Mouse (Mus musculus) limb, embryonic 13.5 days (tissue): Measurements from ENCODE around the gene Nrf1. TPM values are rescaled to one million over a fixed set of nuclear protein-coding genes. Genes with fewer than 3 reads are reported as not detected.
A peak's percentile ranks its signal among the peaks of the same experiment; 100 is the strongest.

Source experiments
- ATAC-seq: fragments of 200-750 bp; cut with Nextera tagmentation; 2 replicates; pipeline ENCODE4 v1.8.0; 2017; ENCODE audit warnings: low read depth, moderate number of reproducible peaks, moderate TSS enrichment; ENCODE audit not compliant: low FRiP score
- H3K27ac ChIP-seq: fragments of 300-500 bp; sonication (generic); 2 replicates; pipeline ENCODE4 v1.5.1; 2015; ENCODE audit warnings: inconsistent platforms, mild to moderate bottlenecking, moderate library complexity
- H3K27me3 ChIP-seq: fragments of 300-500 bp; sonication (generic); 2 replicates; pipeline ENCODE4 v1.6.1; 2015; ENCODE audit warnings: mild to moderate bottlenecking, inconsistent platforms
- H3K36me3 ChIP-seq: fragments of 300-500 bp; sonication (generic); 2 replicates; pipeline ENCODE4 v1.6.1; 2015; ENCODE audit warnings: inconsistent platforms, mild to moderate bottlenecking, moderate library complexity
- H3K4me1 ChIP-seq: fragments of 300-500 bp; sonication (generic); 2 replicates; pipeline ENCODE4 v1.6.1; 2015; ENCODE audit warnings: inconsistent platforms
- H3K4me2 ChIP-seq: fragments of 300-500 bp; sonication (generic); replicated peaks from 2 replicates; pipeline ENCODE4 v1.6.1; 2015; ENCODE audit warnings: inconsistent platforms, mild to moderate bottlenecking, moderate library complexity
- H3K4me3 ChIP-seq: fragments of 300-500 bp; sonication (generic); 2 replicates; pipeline ENCODE4 v1.5.1; 2015; ENCODE audit warnings: moderate library complexity, mild to moderate bottlenecking, inconsistent platforms
- H3K9ac ChIP-seq: fragments of 300-500 bp; sonication (generic); 2 replicates; pipeline ENCODE4 v1.6.1; 2015; ENCODE audit warnings: mild to moderate bottlenecking, inconsistent platforms
- H3K9me3 ChIP-seq: fragments of 300-500 bp; sonication (generic); 2 replicates; pipeline ENCODE4 v1.6.1; 2016; ENCODE audit warnings: inconsistent platforms
- WGBS: fragments of 180-500 bp; shearing (Covaris S2); methylation state at CpG from one replicate; pipeline ENCODE4 v1.1.7; 2015; 5-methylcytosine and 5-hydroxymethylcytosine counted together
- polyA plus RNA-seq: library from polyadenylated mRNA; unstranded; fragments of >200 nt; fragmentation: Nextera tagmentation; extraction: Ambion mirVana; gene quantifications from 2 replicates; pipeline ENCODE4 v1.2.1, GENCODE M21; 2015

Gene Nrf1
- polyA plus RNA-seq, 1 experiment from 2014 or later: 67.4 TPM

- H3K9me3 ChIP-seq: no peaks in the 10 kb centered on the region
- no peaks in the 10 kb centered on the region for H3K27me3 ChIP-seq
- H3K4me1 ChIP-seq: no peaks in the 10 kb centered on the region
- no peak overlapping the region for H3K27ac ChIP-seq
- no peak overlapping the region for H3K4me2 ChIP-seq
- 92% methylated on average over 15 of the region's 15 CpGs for WGBS
- no peak for ATAC-seq
- H3K4me3 ChIP-seq: no peak overlapping the region
- no peak overlapping the region for H3K9ac ChIP-seq
- peaks cover 43% of the 10 kb centered on the region for H3K36me3 ChIP-seq
These were observed 106.1 kb downstream of the Nrf1 start for GRCm38 (mm10) chr6:30153733-30154415.

GRCm38 (mm10) chr6:30159516-30160045 is 111.8 kb downstream of the Nrf1 start:
- ATAC-seq: no peak
- no peaks in the 10 kb centered on the region for H3K9me3 ChIP-seq

GRCm38 (mm10) chr6:30160408-30160807 is 112.6 kb downstream of the Nrf1 start:
- 80% methylated on average over 4 of the region's 4 CpGs for WGBS
- H3K9ac ChIP-seq: no peak overlapping the region
- no peaks in the 10 kb centered on the region for H3K9me3 ChIP-seq
- H3K27ac ChIP-seq: no peak overlapping the region
- no peak for ATAC-seq
- H3K4me1 ChIP-seq: peaks cover 10% of the 10 kb centered on the region
- no peak overlapping the region for H3K4me3 ChIP-seq
- no peak overlapping the region for H3K4me2 ChIP-seq
- H3K27me3 ChIP-seq: peaks cover 6% of the 10 kb centered on the region
- no peaks in the 10 kb centered on the region for H3K36me3 ChIP-seq

More at GRCm38 (mm10) chr6:30159516-30160045, 111.8 kb downstream of the Nrf1 start:
- Histone ChIP-seq H3K9ac (no peak overlapping the region), H3K27me3 (peaks cover 6% of the 10 kb centered on the region), H3K36me3 (peaks cover 6% of the 10 kb centered on the region), H3K4me1 (peaks cover 10% of the 10 kb centered on the region), H3K27ac (no peak overlapping the region), H3K4me2 (no peak overlapping the region), H3K4me3 (no peak overlapping the region)
- 84% methylated on average over 4 of the region's 4 CpGs for WGBS

- H3K27ac ChIP-seq: no peak overlapping the region
These were observed 113.8 kb downstream of the Nrf1 start for GRCm38 (mm10) chr6:30161618-30162017.

GRCm38 (mm10) chr6:30162091-30162490 is 114.3 kb downstream of the Nrf1 start:
- H3K27me3 ChIP-seq: peaks cover 6% of the 10 kb centered on the region
- no peak overlapping the region for H3K4me3 ChIP-seq
- 49% methylated on average over 7 of the region's 7 CpGs for WGBS
- no peak overlapping the region for H3K4me2 ChIP-seq
- no peak overlapping the region for H3K9ac ChIP-seq
- no peaks in the 10 kb centered on the region for H3K36me3 ChIP-seq
- ATAC-seq: no peak
- H3K9me3 ChIP-seq: no peaks in the 10 kb centered on the region
- no peak overlapping the region for H3K27ac ChIP-seq
- peaks cover 13% of the 10 kb centered on the region for H3K4me1 ChIP-seq

More at GRCm38 (mm10) chr6:30161618-30162017, 113.8 kb downstream of the Nrf1 start:
- Histone ChIP-seq H3K4me1 (peaks cover 10% of the 10 kb centered on the region), H3K27me3 (peaks cover 6% of the 10 kb centered on the region), H3K36me3 (no peaks in the 10 kb centered on the region), H3K4me2 (no peak overlapping the region), H3K9me3 (no peaks in the 10 kb centered on the region), H3K9ac (no peak overlapping the region), H3K4me3 (no peak overlapping the region)
- WGBS: 65% methylated on average over 2 of the region's 2 CpGs
- no peak for ATAC-seq

- no peak for ATAC-seq
- no peak overlapping the region for H3K27ac ChIP-seq
- H3K9me3 ChIP-seq: no peaks in the 10 kb centered on the region
- no peaks in the 10 kb centered on the region for H3K36me3 ChIP-seq
- H3K4me1 ChIP-seq: peaks cover 42% of the 10 kb centered on the region
- no peak overlapping the region for H3K4me3 ChIP-seq
- 62% methylated on average over 3 of the region's 3 CpGs for WGBS
- no peak overlapping the region for H3K9ac ChIP-seq
- H3K27me3 ChIP-seq: peaks cover 40% of the 10 kb centered on the region
- H3K4me2 ChIP-seq: no peak overlapping the region
These were observed 118.6 kb downstream of the Nrf1 start for GRCm38 (mm10) chr6:30166349-30166748.

GRCm38 (mm10) chr6:30167192-30167591 is 119.4 kb downstream of the Nrf1 start:
- 22% methylated on average over 11 of the region's 11 CpGs for WGBS
- Histone ChIP-seq H3K4me2 (no peak overlapping the region), H3K4me3 (no peak overlapping the region), H3K36me3 (no peaks in the 10 kb centered on the region), H3K27ac (no peak overlapping the region), H3K9me3 (no peaks in the 10 kb centered on the region), H3K4me1 (peaks cover 39% of the 10 kb centered on the region), H3K9ac (peak overlapping the region; percentile 19; the same call in 1 of the 2 replicates), H3K27me3 (peaks cover 48% of the 10 kb centered on the region)
- ATAC-seq: peak; percentile 8; the same call in 1 of the 2 replicates

- Histone ChIP-seq H3K4me2 (no peak overlapping the region), H3K27ac (no peak overlapping the region), H3K36me3 (no peaks in the 10 kb centered on the region), H3K9ac (no peak overlapping the region), H3K27me3 (peaks cover 53% of the 10 kb centered on the region), H3K4me1 (peaks cover 44% of the 10 kb centered on the region), H3K9me3 (no peaks in the 10 kb centered on the region), H3K4me3 (no peak overlapping the region)
- ATAC-seq: no peak
- WGBS: 83% methylated on average over 3 of the region's 3 CpGs
These were observed 120.5 kb downstream of the Nrf1 start for GRCm38 (mm10) chr6:30168275-30168674.

- no peaks in the 10 kb centered on the region for H3K36me3 ChIP-seq
- H3K9me3 ChIP-seq: no peaks in the 10 kb centered on the region
- no peak overlapping the region for H3K27ac ChIP-seq
- no peak for ATAC-seq
- peaks cover 62% of the 10 kb centered on the region for H3K27me3 ChIP-seq
- 33% methylated on average over 12 of the region's 12 CpGs for WGBS
- H3K4me3 ChIP-seq: no peak overlapping the region
- H3K9ac ChIP-seq: no peak overlapping the region
- H3K4me2 ChIP-seq: no peak overlapping the region
- H3K4me1 ChIP-seq: peaks cover 53% of the 10 kb centered on the region
These were observed 121.4 kb downstream of the Nrf1 start for GRCm38 (mm10) chr6:30169148-30169547.

- WGBS: 23% methylated on average over 8 of the region's 8 CpGs
- H3K27ac ChIP-seq: no peak overlapping the region
- no peaks in the 10 kb centered on the region for H3K36me3 ChIP-seq
- no peak overlapping the region for H3K4me3 ChIP-seq
- peaks cover 83% of the 10 kb centered on the region for H3K27me3 ChIP-seq
- ATAC-seq: no peak
- H3K9ac ChIP-seq: no peak overlapping the region
- H3K9me3 ChIP-seq: no peaks in the 10 kb centered on the region
- peaks cover 73% of the 10 kb centered on the region for H3K4me1 ChIP-seq
- no peak overlapping the region for H3K4me2 ChIP-seq
These were observed 123.4 kb downstream of the Nrf1 start for GRCm38 (mm10) chr6:30171226-30171625.

GRCm38 (mm10) chr6:30171967-30172366 is 124.2 kb downstream of the Nrf1 start:
- WGBS: 27% methylated on average over 10 of the region's 10 CpGs
- Histone ChIP-seq H3K4me2 (peak overlapping the region; percentile 62; the same call in 1 of the 2 replicates), H3K9me3 (no peaks in the 10 kb centered on the region), H3K36me3 (no peaks in the 10 kb centered on the region), H3K27me3 (peaks cover 90% of the 10 kb centered on the region), H3K27ac (no peak overlapping the region), H3K4me1 (peaks cover 73% of the 10 kb centered on the region), H3K9ac (no peak overlapping the region), H3K4me3 (no peak overlapping the region)
- ATAC-seq: no peak

- Histone ChIP-seq H3K27ac (no peak overlapping the region), H3K27me3 (peaks cover 95% of the 10 kb centered on the region), H3K4me3 (peak overlapping the region; percentile 41), H3K9ac (no peak overlapping the region), H3K36me3 (no peaks in the 10 kb centered on the region), H3K9me3 (no peaks in the 10 kb centered on the region), H3K4me2 (peak overlapping the region; percentile 62), H3K4me1 (peaks cover 72% of the 10 kb centered on the region)
- no peak for ATAC-seq
- WGBS: 9% methylated on average over 8 of the region's 8 CpGs
These were observed 124.6 kb downstream of the Nrf1 start for GRCm38 (mm10) chr6:30172441-30172819.
